Mouse (Mus musculus) layer of hippocampus, adult 11-12 months (tissue): ENCODE measurements around the gene Lrp1.

Experiments
- DNase-seq: peaks from one replicate; pipeline ENCODE4 v3.0.0; 2022; ENCODE audit warnings: low spot score

Lrp1 gene

GRCm38 (mm10) chr10:127500894-127501893, 119.8 kb downstream of the Lrp1 start, which contains the start of gene Stac3:
Gene Stac3 (plus strand): TSS chr10:127501686.
- DNase-seq: no peak

- DNase-seq: no peak
Measured at GRCm38 (mm10) chr10:127500042-127500441, 120.9 kb downstream of the Lrp1 start.

- no peak for DNase-seq
Measured at GRCm38 (mm10) chr10:127499516-127499915, 121.4 kb downstream of the Lrp1 start.

GRCm38 (mm10) chr10:127496156-127496555, 124.8 kb downstream of the Lrp1 start:
- no peak for DNase-seq

- DNase-seq: no peak
Measured at GRCm38 (mm10) chr10:127492118-127492517, 128.8 kb downstream of the Lrp1 start.

GRCm38 (mm10) chr10:127491128-127491512, 129.8 kb downstream of the Lrp1 start:
- no peak for DNase-seq

GRCm38 (mm10) chr10:127490160-127491127, 130.5 kb downstream of the Lrp1 start:
- DNase-seq: no peak

GRCm38 (mm10) chr10:127488856-127489255, 132.1 kb downstream of the Lrp1 start:
- DNase-seq: no peak
